Mouse (Mus musculus) thymus, adult 2 months (tissue): ENCODE measurements around the gene Hps4.

ENCODE experiments used
- CTCF ChIP-seq: fragments of 200-500 bp; IDR thresholded peaks from 2 replicates; pipeline ENCODE4 v1.5.1; 2012; ENCODE audit warnings: mild to moderate bottlenecking, control low read depth, low read length, moderate library complexity, borderline replicate concordance; ENCODE audit not compliant: control insufficient read depth, poor library complexity, insufficient read depth; ENCODE audit errors: extremely low read depth
- POLR2A ChIP-seq: fragments of 200-500 bp; IDR thresholded peaks from 2 replicates; pipeline ENCODE4 v1.6.1; 2012; ENCODE audit warnings: mild to moderate bottlenecking, low read length, control low read depth, moderate library complexity; ENCODE audit not compliant: control insufficient read depth, poor library complexity, insufficient read depth; ENCODE audit errors: extremely low read depth

GRCm38 (mm10) chr5:112369326-112369725, 26.4 kb downstream of the Hps4 start:
- TF ChIP-seq CTCF (no peak), POLR2A (no peak)
